Mouse (Mus musculus) heart, adult 2 months (tissue): Measurements from ENCODE around the gene Gramd1a.

Experiments used
- EP300 ChIP-seq: fragments of 200-500 bp; IDR thresholded peaks from 2 replicates; pipeline ENCODE4 v1.6.1; 2011; ENCODE audit warnings: low read depth, low read length, control low read depth; ENCODE audit not compliant: insufficient read depth
- POLR2A ChIP-seq: fragments of 200-500 bp; IDR thresholded peaks from 2 replicates; pipeline ENCODE4 v1.6.1; 2011; ENCODE audit warnings: mild to moderate bottlenecking, low read depth, low read length, control low read depth; ENCODE audit not compliant: insufficient read depth

GRCm38 (mm10) chr7:31162324-31162723 lies 6.6 kb upstream of the Gramd1a start:
- TF ChIP-seq EP300 (no peak), POLR2A (no peak)
